In the genomic region with DNA sequence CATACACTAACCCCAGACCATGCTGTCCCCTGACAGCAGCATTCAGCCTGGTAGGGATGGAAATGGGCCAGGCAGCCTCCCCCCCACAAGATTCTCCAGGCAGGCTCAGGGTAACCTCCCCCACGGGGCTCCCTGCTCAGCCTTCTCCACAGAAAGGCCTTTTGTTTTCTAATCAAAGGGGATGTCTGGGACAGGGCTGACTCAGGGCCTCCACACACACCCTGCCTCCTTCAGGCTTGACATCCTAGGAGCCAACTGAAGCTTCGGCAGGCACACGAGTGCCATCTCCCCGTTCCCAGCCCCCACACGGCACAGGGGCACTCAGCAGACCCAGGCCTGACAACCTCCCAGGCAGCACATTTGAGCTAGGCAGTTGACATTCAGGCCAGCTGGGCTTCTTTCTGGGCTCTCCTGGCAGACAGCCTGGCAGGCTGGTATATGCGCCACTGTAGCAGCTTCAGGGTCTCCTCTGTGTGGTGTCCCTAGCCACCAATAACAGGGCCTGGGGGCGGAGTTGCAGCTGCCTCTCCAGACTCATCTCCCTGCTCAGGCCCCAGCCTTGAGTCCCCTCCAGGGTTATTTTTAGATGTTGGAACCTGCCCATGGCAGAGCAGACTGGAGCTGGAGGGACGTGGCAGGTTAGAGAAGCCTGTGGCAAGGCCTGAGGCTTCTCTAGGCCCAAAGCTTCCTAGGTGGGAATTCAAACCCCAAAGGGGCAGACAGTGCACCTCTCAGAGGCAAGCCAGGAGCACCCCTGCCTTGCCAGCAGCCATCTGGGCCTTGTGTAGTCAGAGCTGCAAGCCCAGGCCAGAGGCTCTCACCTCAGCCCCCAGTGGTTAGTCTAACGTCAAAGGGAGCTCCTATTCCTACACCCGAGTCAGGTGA, we compare ENCODE assay signal across 9 mouse cellular contexts. TPM values are rescaled to one million over a fixed set of nuclear protein-coding genes. Genes with fewer than 3 reads are reported as not detected.
A peak's percentile ranks its signal among the peaks of the same experiment; 100 is the strongest.
DNase-seq lines count a peak whose midpoint lies in the region; ATAC-seq and TF ChIP-seq lines count a peak whose summit lies in the region.
"Had no signal": no experiment of that assay in that cellular context is flagged by ENCODE, and none has a peak within 500 bp of the region (broad histone marks: within the 10 kb centered on the region; RNA-seq: fewer than 3 reads in every experiment).

No protein-coding gene starts in this region.

- TF ChIP-seq POLR2A in liver, adult 2 months (IDR thresholded peaks at IDR 0.05; ENCODE audit: extremely low read depth, insufficient read depth, low read length) = no peak

- no peaks in the 10 kb centered on the region for H3K27me3 ChIP-seq in heart, embryonic 12.5 days (replicated peaks)
- H3K27me3 ChIP-seq in kidney, embryonic 16.5 days (ENCODE audit: insufficient read depth, low read length) = no peaks in the 10 kb centered on the region
- H3K27me3 ChIP-seq in liver, adult 2 months (ENCODE audit: control insufficient read depth, insufficient read depth, low read length) = no peaks in the 10 kb centered on the region

- H3K9me3 ChIP-seq in heart, embryonic 12.5 days (replicated peaks) = no peaks in the 10 kb centered on the region
- no peaks in the 10 kb centered on the region for H3K9me3 ChIP-seq in kidney, embryonic 16.5 days (ENCODE audit: low read length)

- ATAC-seq in heart, embryonic 12.5 days (ENCODE audit: insufficient number of reproducible peaks, low FRiP score) = peak; percentile 65
- ATAC-seq in kidney, embryonic 16.5 days (ENCODE audit: low FRiP score, low TSS enrichment) = peak; percentile 28

- H3K4me3 ChIP-seq in heart, embryonic 12.5 days = 0 out of 2 replicates have a peak overlapping the region, but pooled peaks have one; percentile 9
- no peak overlapping the region for H3K4me3 ChIP-seq in kidney, embryonic 16.5 days (ENCODE audit: low read length)
- no peak overlapping the region for H3K4me3 ChIP-seq in liver, adult 2 months (ENCODE audit: insufficient read depth, low read depth, low read length)

- H3K4me1 ChIP-seq in heart, embryonic 12.5 days (replicated peaks) = peaks cover 72% of the 10 kb centered on the region
- H3K4me1 ChIP-seq in kidney, embryonic 16.5 days (ENCODE audit: insufficient read depth, low read length) = peaks cover 36% of the 10 kb centered on the region
- H3K4me1 ChIP-seq in liver, adult 2 months (ENCODE audit: control insufficient read depth, insufficient read depth, low read length) = peaks cover 10% of the 10 kb centered on the region; the same call in 1 of the 2 replicates

- WGBS in heart, embryonic 12.5 days = 21% methylated on average over 10 of the region's 10 CpGs
- WGBS in kidney, embryonic 16.5 days = 54% methylated on average over 10 of the region's 10 CpGs
- WGBS in liver, adult 2 months = 68% methylated on average over 10 of the region's 10 CpGs

- peaks cover 39% of the 10 kb centered on the region for H3K79me2 ChIP-seq in liver, adult 2 months (ENCODE audit: control insufficient read depth, insufficient read depth, low read length)

- H3K4me2 ChIP-seq in heart, embryonic 12.5 days = peak overlapping the region; percentile 56
- no peak overlapping the region for H3K4me2 ChIP-seq in kidney, embryonic 16.5 days (replicated peaks; ENCODE audit: low read depth, low read length)

- H3K27ac ChIP-seq in heart, embryonic 12.5 days (ENCODE audit: poor library complexity, severe bottlenecking) = peak overlapping the region; percentile 99
- H3K27ac ChIP-seq in kidney, embryonic 16.5 days (ENCODE audit: low read length) = peak overlapping the region; percentile 75
- peak overlapping the region; percentile 4 for H3K27ac ChIP-seq in liver, adult 2 months (replicated peaks; ENCODE audit: insufficient read depth, low read depth, low read length)

- peak; percentile 76 to 81 for DNase-seq in urinary bladder, postnatal 4 days (ENCODE audit: low spot score in 2 of 2)
- DNase-seq in urinary bladder, postnatal 10 days (ENCODE audit: low spot score) = no peak
- peak; percentile 83 for DNase-seq in fibroblast of lung, adult 2 months (ENCODE audit: low read depth)
- DNase-seq in liver, adult 2 months (ENCODE audit: extremely low read depth, low read depth, low spot score) = no peak
- DNase-seq in right cerebral cortex, adult 18-20 months = peak; percentile 81
- DNase-seq in spleen, postnatal 14 days (ENCODE audit: low spot score in 2 of 2) = no peak

- no peak for TF ChIP-seq CTCF in liver, adult 2 months (IDR thresholded peaks at IDR 0.05; ENCODE audit: low read depth, low read length)

- peaks cover 66% of the 10 kb centered on the region for H3K36me3 ChIP-seq in heart, embryonic 12.5 days
- H3K36me3 ChIP-seq in kidney, embryonic 16.5 days (ENCODE audit: insufficient read depth, low read length) = peaks cover 56% of the 10 kb centered on the region
- H3K36me3 ChIP-seq in liver, adult 2 months (ENCODE audit: control insufficient read depth, insufficient read depth, low read length) = peaks cover 37% of the 10 kb centered on the region; the same call in 1 of the 2 replicates

- H3K9ac ChIP-seq in heart, embryonic 12.5 days = peak overlapping the region; percentile 77
- H3K9ac ChIP-seq in kidney, embryonic 16.5 days (replicated peaks; ENCODE audit: low read length) = peak overlapping the region; percentile 27
- peak overlapping the region; percentile 9; the same call in 1 of the 2 replicates for H3K9ac ChIP-seq in liver, adult 2 months (ENCODE audit: low read depth, low read length)

RNA-seq across cellular contexts. Expression of a gene that starts 26.0 kb away (rescaled TPM):
- polyA plus RNA-seq in heart, embryonic 12.5 days (2016; fragmentation: Nextera tagmentation; extraction: Ambion mirVana) = not detected in 2 replicates
- 0.35 TPM in 1 of 2 replicates, not detected in the other for polyA plus RNA-seq in kidney, embryonic 16.5 days (2015; fragmentation: Nextera tagmentation; extraction: Ambion mirVana)
- total RNA-seq in liver, adult 2 months (2014; rRNA removed) = 50.9 and 134 TPM in 2 replicates
- 1.9 and 5.3 TPM in 2 replicates for polyA plus RNA-seq in liver, adult 2 months (2012; rRNA removed)
- total RNA-seq: left cerebral cortex, adult 8-10 months had no signal

RNA-seq across cellular contexts. Expression of a gene that starts 26.8 kb away (rescaled TPM):
- polyA plus RNA-seq in heart, embryonic 12.5 days (2016; fragmentation: Nextera tagmentation; extraction: Ambion mirVana) = 46.4 and 47.2 TPM in 2 replicates
- polyA plus RNA-seq in kidney, embryonic 16.5 days (2015; fragmentation: Nextera tagmentation; extraction: Ambion mirVana) = 49.6 and 60.1 TPM in 2 replicates
- 11.3 and 18.0 TPM in 2 replicates for total RNA-seq in liver, adult 2 months (2014; rRNA removed)
- 41.2 and 53.2 TPM in 2 replicates for polyA plus RNA-seq in liver, adult 2 months (2012; rRNA removed)

Comparison
In these comparisons a context has a peak if more than half of its experiments do, and no peak if none do; other contexts are left out.
1. DNase-seq: peak in urinary bladder, postnatal 4 days (2 of 2), fibroblast of lung, adult 2 months (single experiment) and right cerebral cortex, adult 18-20 months (single experiment); none in urinary bladder, postnatal 10 days (single experiment), liver, adult 2 months (single experiment) and spleen, postnatal 14 days (0 of 2).
2. H3K27ac ChIP-seq: peak in every context shown above with its lines; median percentile 99 in heart, embryonic 12.5 days; 75 in kidney, embryonic 16.5 days; 4 in liver, adult 2 months.
3. H3K9ac ChIP-seq: peak in every context shown above with its lines; median percentile 77 in heart, embryonic 12.5 days; 27 in kidney, embryonic 16.5 days; 9 in liver, adult 2 months.